Mouse (Mus musculus): Measurements from ENCODE around the gene Nkx3-2.

Nkx3-2 gene

DNA sequence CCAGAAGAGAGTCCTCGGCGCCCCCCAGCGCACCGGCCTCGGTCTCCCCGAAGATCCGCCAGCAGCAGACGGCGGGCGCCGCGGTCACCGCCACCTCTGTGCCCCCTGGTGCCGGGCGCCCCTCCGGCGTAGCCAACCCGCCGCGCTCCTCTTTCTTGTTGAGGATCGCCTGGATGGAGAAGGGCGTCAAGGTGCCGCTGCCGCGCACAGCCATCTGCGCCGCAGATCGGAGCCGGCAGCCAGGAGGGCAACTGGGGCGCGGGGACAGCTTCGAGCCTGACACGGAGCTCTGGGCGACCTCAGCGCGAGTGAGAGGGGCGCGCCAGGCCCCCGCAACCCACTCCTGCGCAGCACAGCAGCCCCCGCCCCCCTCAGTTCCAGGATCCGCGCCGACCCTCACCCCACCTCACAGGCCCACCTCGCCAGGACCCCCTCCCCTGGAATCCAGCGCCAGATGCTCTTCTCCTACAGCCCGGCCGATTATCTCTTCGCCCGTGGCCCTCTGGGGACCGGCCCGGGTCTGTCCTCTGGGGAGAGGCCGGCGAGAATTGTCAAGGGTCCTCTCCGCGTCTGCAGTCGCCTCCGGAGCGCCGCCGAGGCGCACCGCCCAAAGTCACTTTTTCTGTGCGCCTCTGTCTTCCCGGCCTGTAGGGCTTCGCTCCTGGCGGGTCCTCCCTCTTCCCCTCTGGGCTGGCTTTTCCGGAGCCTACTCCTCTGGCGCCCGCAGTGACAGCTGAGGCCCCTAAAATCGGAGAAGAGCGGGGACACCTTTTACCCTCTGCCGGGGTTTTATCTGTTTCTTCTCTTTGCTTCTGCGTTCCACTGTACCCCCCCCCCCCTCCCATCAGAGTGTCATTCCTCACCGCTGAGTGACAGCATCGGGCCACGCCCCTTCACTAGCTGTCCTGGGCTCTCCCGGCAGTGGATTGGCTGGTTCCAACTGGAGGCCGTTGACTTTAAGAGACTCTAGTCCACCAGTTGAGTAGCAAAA lies at the start of gene Nkx3-2:
Nkx3-2 (minus strand) TSS at position 771 of the 991 bp plus-strand sequence.
- DNase-seq (ENCODE audit: low spot score in 2 of 2), result no peak

DNA sequence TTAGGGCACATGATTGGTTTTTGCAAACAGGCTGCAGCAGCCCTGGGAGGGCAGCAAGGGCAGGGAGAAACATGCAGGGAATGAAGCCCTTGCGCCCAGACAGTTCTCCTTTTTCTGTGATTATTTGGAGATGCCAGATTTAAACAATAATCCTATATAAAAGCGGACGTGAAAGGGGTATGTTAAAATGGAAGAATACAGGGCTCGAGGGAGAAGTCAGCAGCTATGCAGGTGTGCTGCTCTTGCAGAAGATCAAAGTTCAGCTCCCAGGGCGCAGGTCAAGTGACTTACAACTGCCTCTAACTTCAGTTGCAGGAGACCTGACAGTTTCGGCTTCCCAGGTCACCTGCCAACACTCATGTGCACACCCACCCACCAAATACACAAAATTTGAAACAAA lies 48.2 kb upstream of the Nkx3-2 start:
- no peak for DNase-seq (ENCODE audit: low spot score in 2 of 2)

- no peak for DNase-seq (ENCODE audit: low spot score in 2 of 2)
These were observed 47.0 kb upstream of the Nkx3-2 start for GRCm38 (mm10) chr5:41811279-41811678.

- no peak for DNase-seq (ENCODE audit: low spot score in 2 of 2)
These were observed 43.1 kb upstream of the Nkx3-2 start for GRCm38 (mm10) chr5:41807383-41807782.

DNA sequence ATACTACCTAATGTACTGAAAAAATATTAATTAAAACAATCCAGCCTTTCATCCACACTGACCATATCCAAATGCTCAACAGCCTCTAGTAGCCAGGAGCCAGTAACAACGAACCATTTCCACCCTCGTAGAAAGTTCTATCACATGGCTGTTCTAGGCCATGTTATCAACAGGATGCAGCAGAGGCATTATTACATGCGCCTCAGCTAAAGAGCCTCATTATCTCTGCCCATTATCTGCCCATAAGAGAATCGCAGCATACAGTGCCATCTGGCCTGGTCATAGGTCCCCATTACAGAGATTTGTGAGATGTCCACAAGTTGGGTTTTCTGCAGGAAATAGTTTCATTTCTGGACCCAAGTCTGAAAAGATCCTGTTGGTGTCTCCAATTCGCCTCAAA lies 41.9 kb upstream of the Nkx3-2 start:
- no peak for DNase-seq (ENCODE audit: low spot score in 2 of 2)

DNA sequence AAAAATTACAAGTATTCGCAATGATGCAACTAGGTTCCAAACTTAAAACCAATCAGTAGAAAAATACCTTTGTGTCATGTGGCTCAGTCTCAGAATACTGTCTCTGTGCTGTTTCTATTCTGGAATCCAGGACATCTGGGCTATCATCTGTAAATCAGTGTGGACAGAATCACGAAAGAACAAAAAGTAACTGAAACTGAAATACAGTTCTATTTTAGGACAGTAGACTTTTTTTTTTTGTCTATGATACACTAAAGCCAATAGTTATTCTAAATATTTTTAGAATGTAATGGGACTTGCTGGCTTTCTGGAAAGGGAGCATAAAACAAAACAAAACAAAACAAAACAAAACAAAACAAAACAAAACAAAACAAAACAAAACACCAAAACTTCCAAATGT lies 40.8 kb upstream of the Nkx3-2 start:
- no peak for DNase-seq (ENCODE audit: low spot score in 2 of 2)

DNA sequence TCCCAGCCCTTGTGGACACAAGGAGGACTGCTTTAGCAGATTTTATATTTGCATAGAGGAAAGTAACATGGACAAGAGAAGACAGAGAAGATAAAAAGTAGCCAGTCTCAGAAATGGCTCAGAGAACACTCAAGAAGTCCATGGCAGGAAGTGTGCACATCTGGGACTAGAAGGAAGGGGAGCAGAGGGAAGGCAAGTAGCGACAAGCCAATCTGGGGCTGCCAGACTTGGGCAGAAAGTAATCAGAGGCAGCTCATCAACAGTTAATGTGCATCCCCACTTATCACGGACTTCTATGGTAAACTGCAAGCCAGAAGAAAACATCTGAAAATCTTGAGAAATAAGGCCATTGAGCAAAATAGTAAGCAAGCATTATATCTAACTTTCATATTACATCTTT lies 40.3 kb upstream of the Nkx3-2 start:
- DNase-seq (ENCODE audit: low spot score in 2 of 2), result no peak

GRCm38 (mm10) chr5:41801622-41802021 lies 37.3 kb upstream of the Nkx3-2 start:
- no peak for DNase-seq (ENCODE audit: low spot score in 2 of 2)

- DNase-seq (ENCODE audit: low spot score in 2 of 2), result no peak
These were observed 30.1 kb upstream of the Nkx3-2 start for GRCm38 (mm10) chr5:41794434-41794833.

- no peak for DNase-seq (ENCODE audit: low spot score in 2 of 2)
These were observed 26.2 kb upstream of the Nkx3-2 start for GRCm38 (mm10) chr5:41790517-41790916.

DNA sequence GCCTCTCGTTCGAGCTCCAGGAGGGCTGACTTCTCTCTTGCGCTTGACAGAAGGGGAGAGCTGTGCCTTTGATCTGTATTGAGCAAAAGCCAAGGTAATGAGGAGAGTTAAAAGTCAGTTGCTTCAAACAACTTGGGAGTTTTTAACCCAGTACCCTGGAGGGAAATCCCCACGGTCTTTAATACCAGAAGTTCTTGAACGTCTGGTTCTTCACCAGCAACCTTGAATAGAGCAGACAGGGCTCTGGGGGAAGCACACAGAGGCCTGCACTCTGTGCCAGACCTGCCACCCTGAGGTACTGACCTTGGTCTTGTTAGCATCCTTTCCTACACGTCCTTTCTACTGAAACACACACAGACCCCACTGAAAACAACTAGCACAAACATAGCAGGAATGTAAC lies 24.6 kb upstream of the Nkx3-2 start:
- no peak for DNase-seq (ENCODE audit: low spot score in 2 of 2)

DNA sequence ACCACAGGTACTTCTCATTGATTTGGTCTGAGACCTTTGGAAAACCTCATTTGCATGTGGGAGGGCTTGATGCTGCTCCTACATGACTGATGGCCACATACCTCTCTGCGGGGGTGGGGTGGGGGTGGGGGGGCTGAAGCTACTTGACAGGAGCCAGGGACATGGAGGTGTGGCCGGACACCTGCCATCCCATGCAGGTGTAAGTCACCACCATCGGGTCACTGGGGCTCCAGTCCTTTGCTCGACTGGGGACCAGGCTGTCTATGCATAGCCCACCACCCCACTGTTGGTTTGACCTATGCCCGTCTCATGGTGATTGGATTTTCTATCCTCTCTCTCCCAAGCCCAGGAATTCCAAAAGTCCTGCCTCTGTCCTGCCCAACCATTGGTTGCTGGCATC lies 17.6 kb upstream of the Nkx3-2 start:
- no peak for DNase-seq (ENCODE audit: low spot score in 2 of 2)

- DNase-seq (ENCODE audit: low spot score in 2 of 2), result no peak
These were observed 15.7 kb upstream of the Nkx3-2 start for GRCm38 (mm10) chr5:41780026-41780425.

GRCm38 (mm10) chr5:41775728-41776127 lies 11.4 kb upstream of the Nkx3-2 start:
- DNase-seq (ENCODE audit: low spot score in 2 of 2), result no peak

DNA sequence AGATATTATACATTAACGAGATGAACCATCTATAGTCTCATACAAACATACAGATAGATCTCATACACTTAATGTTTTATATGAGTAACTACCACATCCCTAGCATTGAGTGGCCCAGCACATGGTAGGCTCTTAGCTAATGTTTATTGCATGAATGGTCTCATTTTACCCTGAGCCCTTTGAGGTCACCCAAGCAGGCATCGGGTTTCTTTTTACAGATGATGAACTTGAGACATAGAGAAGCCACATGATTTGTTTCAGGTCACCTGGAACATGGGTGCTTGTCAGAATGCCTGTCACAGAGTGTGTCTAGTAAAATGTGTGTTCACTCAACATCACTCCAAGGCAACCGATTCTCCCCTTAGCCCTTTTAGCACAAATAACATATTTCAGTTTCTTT lies 11.0 kb upstream of the Nkx3-2 start:
- no peak for DNase-seq (ENCODE audit: low spot score in 2 of 2)

GRCm38 (mm10) chr5:41768382-41769040 lies 4.2 kb upstream of the Nkx3-2 start:
- DNase-seq (ENCODE audit: low spot score in 2 of 2), result peak; percentile 43 to 74

DNA sequence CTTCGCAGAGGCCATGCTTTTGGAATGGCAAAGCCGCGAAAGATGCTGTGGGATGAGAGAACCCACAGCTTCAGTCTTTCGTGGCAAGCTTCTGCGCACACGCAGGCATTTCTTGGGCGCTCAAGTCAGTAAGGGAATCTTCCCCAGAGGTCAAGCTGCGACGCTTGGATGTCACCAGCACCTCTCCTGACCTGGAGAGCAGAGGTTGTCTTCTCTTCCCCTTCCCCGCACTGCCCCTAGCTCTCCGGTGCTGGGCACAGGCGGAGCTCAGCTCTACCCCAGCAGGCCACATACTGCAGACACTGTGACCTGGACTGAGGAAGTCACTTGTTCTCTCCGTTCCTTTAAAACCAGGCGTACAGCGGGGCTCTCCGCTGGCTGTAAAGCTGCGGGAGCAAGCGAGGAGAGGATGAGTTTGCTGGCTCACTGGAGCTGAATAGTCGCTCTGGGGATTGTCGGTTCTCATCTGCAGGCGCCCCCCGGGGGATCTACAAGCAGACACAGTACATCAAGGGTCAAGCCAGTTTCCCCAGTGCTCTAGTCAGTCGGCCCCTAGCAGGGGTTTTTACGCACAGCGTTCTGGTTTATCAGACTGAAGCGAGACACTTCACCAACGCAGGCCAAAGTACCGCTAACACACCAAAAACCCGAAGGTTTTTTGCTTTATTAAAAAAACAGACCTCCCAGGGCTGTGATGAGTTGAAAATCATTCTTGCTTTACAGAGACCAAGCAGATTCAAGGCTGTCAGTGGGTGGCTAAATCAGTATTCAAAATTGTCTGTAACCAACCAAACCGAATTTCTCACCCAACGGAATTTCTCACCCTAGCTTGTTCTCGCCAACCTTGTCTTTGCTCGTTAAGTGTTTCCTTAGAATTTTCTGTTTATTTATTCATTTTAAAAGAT lies 3.2 kb upstream of the Nkx3-2 start:
- DNase-seq (ENCODE audit: low spot score in 2 of 2), result no peak

DNA sequence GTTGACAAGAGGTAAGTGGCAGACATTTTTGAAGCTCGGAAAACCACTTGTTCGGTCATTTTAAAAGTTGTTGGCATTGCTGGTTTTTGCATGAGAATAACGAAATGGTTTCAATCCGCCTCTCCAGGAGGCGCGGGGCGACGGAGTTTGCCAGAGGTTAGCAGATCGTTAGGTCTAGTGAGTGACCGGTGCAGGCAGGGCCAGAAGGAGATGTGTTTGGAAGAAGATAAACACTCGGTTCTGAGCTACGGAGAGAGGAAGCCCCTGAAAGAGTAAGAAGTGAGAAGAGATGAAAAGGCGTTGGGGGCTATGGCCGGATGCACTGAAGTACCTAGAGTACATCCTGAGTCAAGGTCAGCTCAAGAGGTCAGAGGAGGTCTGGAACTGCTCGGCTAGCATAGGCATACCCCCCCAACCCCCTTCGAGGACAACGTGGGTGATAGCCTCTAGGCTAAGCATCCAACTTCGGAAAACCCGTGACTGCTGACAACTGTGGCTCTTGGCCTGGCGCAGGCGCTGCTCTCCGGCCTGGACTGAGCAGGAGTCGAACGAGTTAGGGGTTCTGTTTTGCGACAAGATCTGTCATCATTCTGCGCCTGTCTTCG lies 2.2 kb upstream of the Nkx3-2 start:
- no peak for DNase-seq (ENCODE audit: low spot score in 2 of 2)

GRCm38 (mm10) chr5:41765626-41766405 lies 1.5 kb upstream of the Nkx3-2 start:
- no peak for DNase-seq (ENCODE audit: low spot score in 2 of 2)

DNA sequence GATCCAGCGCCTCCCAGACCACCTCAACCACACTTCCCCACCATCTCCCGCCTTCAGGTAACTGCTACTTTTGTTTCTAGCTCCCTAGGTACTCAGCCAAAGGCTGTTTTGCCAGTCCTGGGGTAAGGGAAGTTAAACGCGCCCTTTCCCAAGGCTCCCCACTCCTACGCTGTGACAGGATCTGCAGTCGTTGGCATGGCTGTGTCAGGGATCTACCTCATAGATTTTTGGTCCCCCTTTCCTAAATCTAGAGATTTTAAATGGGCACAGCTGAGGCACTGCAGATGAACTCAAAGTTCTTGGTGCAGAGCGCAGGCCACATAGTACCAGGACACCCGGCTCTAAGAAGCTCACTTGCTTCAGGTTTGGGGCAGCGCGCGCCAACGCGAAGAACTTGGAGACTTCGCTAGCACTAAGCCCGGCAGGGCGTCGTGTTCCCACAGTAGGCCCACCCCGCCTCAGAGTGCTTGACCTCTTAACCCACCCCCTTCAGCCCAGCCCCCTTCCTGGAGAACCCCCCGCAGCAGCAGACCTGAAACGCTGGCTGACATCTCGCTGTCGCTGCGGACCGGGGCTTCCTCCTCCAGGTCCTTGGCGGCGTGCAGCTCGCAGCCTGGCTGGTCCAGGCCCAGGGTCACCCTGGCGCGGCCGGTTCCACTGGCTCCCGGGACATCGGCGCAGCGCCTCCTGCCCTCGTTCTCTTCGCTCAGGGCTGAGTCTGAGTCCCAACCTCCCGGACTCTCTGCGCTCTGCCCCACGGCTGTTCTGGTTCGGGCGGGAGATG lies 1.2 kb downstream of the Nkx3-2 start:
- DNase-seq (ENCODE audit: low spot score in 2 of 2), result no peak

Measured in heart, adult 9 months (tissue).